Mouse (Mus musculus): ENCODE measurements around the gene Ndufb3. TPM values are rescaled to one million over a fixed set of nuclear protein-coding genes. Genes with fewer than 3 reads are reported as not detected.
"Not testable (repeated sequence)": the region's sequence is repeated elsewhere in the genome, so short reads cannot be mapped to it uniquely, and the experiment has no call there.

Gene Ndufb3
- polyA plus RNA-seq, 1 experiment from 2014 or later: 153 TPM

DNA sequence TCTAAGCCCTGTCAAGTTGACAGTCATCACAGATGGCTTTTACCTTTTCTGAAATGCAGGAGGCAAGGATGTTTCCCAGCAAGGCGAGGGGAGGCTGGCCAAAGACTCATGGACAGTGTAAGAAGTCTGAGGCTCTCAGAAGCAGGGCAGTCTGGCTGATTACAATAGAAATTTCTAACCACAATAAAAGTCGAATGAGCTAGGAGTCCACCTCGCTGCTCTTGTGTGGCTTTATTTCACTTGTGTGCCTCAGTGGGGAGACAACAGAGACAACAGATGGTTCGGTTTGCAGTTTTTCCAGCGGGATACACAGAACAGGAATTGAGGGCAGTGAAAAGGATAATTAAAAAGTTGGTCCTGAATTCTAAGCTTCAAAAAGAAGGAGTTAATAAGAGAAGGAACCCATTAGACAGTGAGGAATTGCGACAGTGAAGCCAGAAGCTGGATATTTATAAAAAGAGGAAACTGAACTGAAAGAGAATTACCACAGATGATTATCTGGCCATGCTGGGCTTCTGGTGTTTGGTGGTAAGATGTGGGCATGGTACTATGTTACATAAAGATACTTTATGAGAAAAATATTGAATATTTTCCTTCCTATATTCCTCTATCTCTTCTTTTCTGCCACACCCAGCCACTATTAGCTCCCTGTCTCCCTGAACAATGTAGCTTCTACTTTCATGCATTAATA is 31.9 kb downstream of the Ndufb3 start:
- no peak overlapping the region for H3K4me3 ChIP-seq
- WGBS: 76% methylated on average over 6 of the region's 6 CpGs
- no peak overlapping the region for H3K9ac ChIP-seq
- no peak overlapping the region for H3K27ac ChIP-seq
- H3K4me1 ChIP-seq: no peaks in the 10 kb centered on the region
- no peaks in the 10 kb centered on the region for H3K27me3 ChIP-seq
- ATAC-seq (ENCODE audit: insufficient number of reproducible peaks, insufficient read depth, low FRiP score, low TSS enrichment): no peak
- H3K9me3 ChIP-seq: no peaks in the 10 kb centered on the region
- no peaks in the 10 kb centered on the region for H3K36me3 ChIP-seq
- H3K4me2 ChIP-seq (replicated peaks): no peak overlapping the region

DNA sequence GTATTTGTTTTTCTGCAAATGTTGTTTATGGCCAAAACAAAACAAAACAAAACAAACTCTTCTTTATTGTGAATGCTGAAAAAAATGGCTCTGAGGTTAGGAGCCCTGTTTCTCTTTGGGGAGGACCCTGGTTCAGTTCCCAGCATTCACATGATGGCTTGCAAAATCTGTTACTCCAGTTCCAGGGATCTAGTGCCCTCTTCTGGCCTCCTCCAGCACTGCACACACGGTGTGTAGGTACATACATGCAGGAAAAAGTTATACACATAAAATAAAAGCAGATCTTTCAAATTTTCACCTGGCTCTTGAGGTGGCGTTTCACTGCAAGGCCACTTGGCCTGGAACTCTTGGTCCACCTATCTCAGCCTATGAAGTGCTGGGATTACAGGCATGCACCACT is 32.6 kb downstream of the Ndufb3 start:
- no peaks in the 10 kb centered on the region for H3K36me3 ChIP-seq
- H3K4me1 ChIP-seq: no peaks in the 10 kb centered on the region
- no peak overlapping the region for H3K27ac ChIP-seq
- 82% methylated on average over 2 of the region's 2 CpGs for WGBS
- H3K27me3 ChIP-seq: no peaks in the 10 kb centered on the region
- H3K9me3 ChIP-seq: no peaks in the 10 kb centered on the region
- ATAC-seq (ENCODE audit: insufficient number of reproducible peaks, insufficient read depth, low FRiP score, low TSS enrichment): no peak
- H3K9ac ChIP-seq: no peak overlapping the region
- H3K4me3 ChIP-seq: no peak overlapping the region
- no peak overlapping the region for H3K4me2 ChIP-seq (replicated peaks)

DNA sequence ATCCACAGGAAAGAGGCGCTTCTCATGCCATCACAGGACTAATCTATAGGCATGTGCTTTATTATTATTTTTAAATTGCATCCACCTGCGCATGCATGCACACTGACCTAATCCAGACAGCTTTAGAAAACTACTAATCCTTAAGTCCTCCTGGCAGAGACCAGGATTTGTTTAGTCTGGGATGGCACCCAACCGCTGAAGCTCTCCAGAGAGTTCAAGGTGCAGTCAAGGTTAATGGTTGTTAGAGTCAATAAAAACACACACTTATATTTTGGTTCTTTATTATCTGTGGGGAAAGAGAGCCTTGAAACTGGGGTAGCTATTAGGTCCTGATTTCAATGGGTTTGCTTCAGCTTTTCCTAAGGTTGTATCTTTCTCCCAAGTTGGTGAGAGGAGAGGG is 35.1 kb downstream of the Ndufb3 start:
- no peak overlapping the region for H3K4me3 ChIP-seq
- H3K36me3 ChIP-seq: no peaks in the 10 kb centered on the region
- no peak overlapping the region for H3K9ac ChIP-seq
- H3K4me2 ChIP-seq (replicated peaks): no peak overlapping the region
- ATAC-seq (ENCODE audit: insufficient number of reproducible peaks, insufficient read depth, low FRiP score, low TSS enrichment): no peak
- H3K9me3 ChIP-seq: no peaks in the 10 kb centered on the region
- no peaks in the 10 kb centered on the region for H3K27me3 ChIP-seq
- H3K4me1 ChIP-seq: no peaks in the 10 kb centered on the region
- WGBS: 82% methylated on average over 3 of the region's 3 CpGs
- no peak overlapping the region for H3K27ac ChIP-seq

DNA sequence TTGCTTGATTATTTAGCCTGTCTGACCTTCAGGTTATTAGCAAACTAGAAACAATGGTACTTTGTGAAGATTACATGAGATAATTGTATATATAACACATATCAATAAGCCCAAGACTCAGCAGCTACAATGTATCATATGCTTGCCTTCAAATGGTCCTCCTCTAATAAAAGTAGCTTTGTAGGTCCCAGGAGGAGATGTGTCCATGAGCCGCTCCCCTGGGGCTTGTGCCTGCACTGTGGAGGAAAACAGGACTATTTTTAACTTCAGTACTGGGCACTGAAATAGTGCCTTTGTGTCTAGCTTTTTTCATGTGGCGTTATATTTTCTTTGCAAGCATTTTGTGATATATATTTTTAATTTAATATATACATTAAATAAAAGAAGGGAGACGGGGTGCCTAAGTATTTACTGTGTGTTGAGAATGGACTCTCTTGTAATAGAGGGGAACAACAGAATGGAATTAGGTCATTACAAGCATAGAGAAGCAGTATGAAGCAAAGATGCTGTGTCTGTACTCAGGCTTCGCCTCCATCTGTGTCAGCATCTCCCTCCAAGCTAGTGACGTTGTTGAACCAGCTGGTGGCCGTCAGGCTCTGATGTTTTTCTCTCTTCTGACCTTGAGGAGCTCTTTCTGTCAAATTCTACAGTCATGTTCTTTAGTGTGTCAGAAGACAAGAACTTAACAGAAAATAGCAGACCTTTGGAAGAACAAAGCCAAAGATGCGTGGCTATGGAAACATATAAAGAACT is 36.0 kb downstream of the Ndufb3 start:
- H3K4me2 ChIP-seq (replicated peaks): no peak overlapping the region
- no peak overlapping the region for H3K9ac ChIP-seq
- no peaks in the 10 kb centered on the region for H3K36me3 ChIP-seq
- no peaks in the 10 kb centered on the region for H3K27me3 ChIP-seq
- H3K9me3 ChIP-seq: no peaks in the 10 kb centered on the region
- no peak overlapping the region for H3K4me3 ChIP-seq
- H3K4me1 ChIP-seq: no peaks in the 10 kb centered on the region
- WGBS: 54% methylated on average over 7 of the region's 7 CpGs
- H3K27ac ChIP-seq: no peak overlapping the region
- no peak for ATAC-seq (ENCODE audit: insufficient number of reproducible peaks, insufficient read depth, low FRiP score, low TSS enrichment)

DNA sequence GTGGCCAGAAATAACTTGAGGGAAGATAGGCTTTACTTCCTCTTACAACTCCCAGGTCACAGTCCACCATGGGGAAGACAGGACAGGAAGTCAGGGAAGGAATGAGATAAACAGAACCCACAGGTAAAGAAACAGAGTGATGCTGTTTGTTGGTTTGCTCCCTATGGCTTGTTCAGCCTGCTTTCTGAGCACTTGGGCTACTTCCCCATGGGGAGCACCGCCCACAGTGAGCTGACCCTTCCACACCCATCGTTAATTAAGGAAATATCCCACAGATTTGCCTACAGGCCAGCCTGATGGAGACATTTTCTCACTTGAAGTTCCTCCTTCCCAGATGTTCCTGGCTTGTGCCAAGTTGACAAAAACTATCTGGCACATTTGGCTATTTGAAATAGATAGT is 42.7 kb downstream of the Ndufb3 start:
- WGBS: 82% methylated on average over 2 of the region's 2 CpGs
- not testable (repeated sequence) for H3K9me3 ChIP-seq; H3K4me2 ChIP-seq (replicated peaks); ATAC-seq (ENCODE audit: insufficient number of reproducible peaks, insufficient read depth, low FRiP score, low TSS enrichment); H3K9ac ChIP-seq; H3K4me3 ChIP-seq; H3K4me1 ChIP-seq; H3K27ac ChIP-seq; H3K36me3 ChIP-seq; H3K27me3 ChIP-seq

Other genes starting within 250 kb of the Ndufb3 start
- gene Bzw1, start 193.5 kb upstream of the Ndufb3 start, polyA plus RNA-seq (2016; fragmentation: Nextera tagmentation; extraction: Ambion mirVana): 374 and 417 TPM in 2 replicates
- 222 and 233 TPM in 2 replicates for gene Clk1, start 162.3 kb upstream of the Ndufb3 start, polyA plus RNA-seq (2016; fragmentation: Nextera tagmentation; extraction: Ambion mirVana)
- gene Nif3l1, start 141.2 kb upstream of the Ndufb3 start, polyA plus RNA-seq (2016; fragmentation: Nextera tagmentation; extraction: Ambion mirVana): 56.0 and 56.8 TPM in 2 replicates
- 53.4 and 59.4 TPM in 2 replicates for gene Ppil3, start 140.9 kb upstream of the Ndufb3 start, polyA plus RNA-seq (2016; fragmentation: Nextera tagmentation; extraction: Ambion mirVana)
- gene Orc2, start 81.3 kb upstream of the Ndufb3 start, polyA plus RNA-seq (2016; fragmentation: Nextera tagmentation; extraction: Ambion mirVana): 39.8 and 40.4 TPM in 2 replicates
- gene Fam126b, start 61 bp upstream of the Ndufb3 start, polyA plus RNA-seq (2016; fragmentation: Nextera tagmentation; extraction: Ambion mirVana): 8.1 and 9.3 TPM in 2 replicates
- gene Als2cr12, start 109.6 kb downstream of the Ndufb3 start, polyA plus RNA-seq (2016; fragmentation: Nextera tagmentation; extraction: Ambion mirVana): not detected in 2 replicates
- 34.9 and 36.3 TPM in 2 replicates for gene Cflar, start 125.1 kb downstream of the Ndufb3 start, polyA plus RNA-seq (2016; fragmentation: Nextera tagmentation; extraction: Ambion mirVana)
- gene Casp8, start 209.0 kb downstream of the Ndufb3 start, polyA plus RNA-seq (2016; fragmentation: Nextera tagmentation; extraction: Ambion mirVana): 23.7 and 28.9 TPM in 2 replicates

All from embryonic facial prominence, embryonic 12.5 days (tissue).